In genomic region chr9:115287774-115288434, GRCm38 (mm10) we compare ENCODE assay signal across 18 mouse cellular contexts. TPM values are rescaled to one million over a fixed set of nuclear protein-coding genes. Genes with fewer than 3 reads are reported as not detected.
DNase-seq lines count a peak whose midpoint lies in the region; ATAC-seq and TF ChIP-seq lines count a peak whose summit lies in the region.
"Had no signal": no experiment of that assay in that cellular context is flagged by ENCODE, and none has a peak within 500 bp of the region (broad histone marks: within the 10 kb centered on the region; RNA-seq: fewer than 3 reads in every experiment).

No protein-coding gene starts in this region.

- DNase-seq in lung, embryonic 14.5 days, result no peak
- no peak for DNase-seq in lung, postnatal 10 days
- peak; percentile 81 for DNase-seq in kidney, adult 2 months
- peak; percentile 43 to 74 for DNase-seq in kidney, postnatal 36 days
- DNase-seq in yolk sac, embryonic 10.5 days (ENCODE audit: low spot score), result peak; percentile 32
- no peak for DNase-seq in cerebellum, postnatal 14 days
- DNase-seq in testis, postnatal 14 days (ENCODE audit: low spot score), result no peak
- DNase-seq: cerebellum, adult 8-10 months; forebrain, postnatal 0 days; heart, adult 2 months; right cerebral cortex, postnatal 25 days had no signal

- 71% methylated on average over 6 of the region's 6 CpGs for WGBS in lung, embryonic 14.5 days
- 51% methylated on average over 6 of the region's 6 CpGs for WGBS in kidney, adult 2 months

- no peaks in the 10 kb centered on the region for H3K36me3 ChIP-seq in lung, embryonic 14.5 days (ENCODE audit: insufficient read depth)
- H3K36me3 ChIP-seq in kidney, adult 2 months (ENCODE audit: control insufficient read depth, insufficient read depth, low read length), result no peaks in the 10 kb centered on the region
- H3K36me3 ChIP-seq: embryonic facial prominence, embryonic 12.5 days; hindbrain, embryonic 13.5 days; neural tube, embryonic 13.5 days had no signal

- ATAC-seq in lung, embryonic 14.5 days (ENCODE audit: insufficient read depth), result 0 out of 2 replicates have a peak, but pooled peaks have one; percentile 41
- ATAC-seq: forebrain, postnatal 0 days; Patski had no signal

- H3K27ac ChIP-seq in lung, embryonic 14.5 days (ENCODE audit: low read depth), result no peak overlapping the region
- 0 out of 2 replicates have a peak overlapping the region, but pooled peaks have one; percentile 4 for H3K27ac ChIP-seq in kidney, adult 2 months (ENCODE audit: insufficient read depth, low read depth, low read length)
- H3K27ac ChIP-seq: embryonic facial prominence, embryonic 12.5 days; heart, adult 2 months; hindbrain, embryonic 13.5 days; kidney, postnatal 0 days; macrophage; neural tube, embryonic 13.5 days had no signal

- no peaks in the 10 kb centered on the region for H3K27me3 ChIP-seq in lung, embryonic 14.5 days (ENCODE audit: insufficient read depth, low read length)
- H3K27me3 ChIP-seq in kidney, adult 2 months (replicated peaks; ENCODE audit: control insufficient read depth, insufficient read depth, low read length), result no peaks in the 10 kb centered on the region
- H3K27me3 ChIP-seq: embryonic facial prominence, embryonic 12.5 days; hindbrain, embryonic 13.5 days; neural tube, embryonic 13.5 days; Patski had no signal

- no peak for TF ChIP-seq POLR2A in kidney, adult 2 months (IDR thresholded peaks at IDR 0.05; ENCODE audit: low read depth, low read length)

- H3K4me3 ChIP-seq in lung, embryonic 14.5 days (ENCODE audit: low read depth, low read length), result no peak overlapping the region
- no peak overlapping the region for H3K4me3 ChIP-seq in kidney, adult 2 months (ENCODE audit: insufficient read depth, low read depth, low read length)
- H3K4me3 ChIP-seq: embryonic facial prominence, embryonic 12.5 days; heart, adult 2 months; hindbrain, embryonic 13.5 days; neural tube, embryonic 13.5 days had no signal

- H3K4me2 ChIP-seq in lung, embryonic 14.5 days, result no peak overlapping the region
- H3K4me2 ChIP-seq: embryonic facial prominence, embryonic 12.5 days; hindbrain, embryonic 13.5 days; midbrain, embryonic 11.5 days; neural tube, embryonic 13.5 days had no signal

- no peak overlapping the region for H3K9ac ChIP-seq in lung, embryonic 14.5 days
- H3K9ac ChIP-seq: embryonic facial prominence, embryonic 12.5 days; forebrain, postnatal 0 days; hindbrain, embryonic 13.5 days; neural tube, embryonic 13.5 days had no signal

- TF ChIP-seq CTCF in lung, embryonic 14.5 days (IDR thresholded peaks at IDR 0.05; ENCODE audit: low read depth), result no peak
- TF ChIP-seq CTCF in kidney, adult 2 months (conservative IDR thresholded peaks at IDR 0.05; ENCODE audit: insufficient read depth, insufficient read length, low read depth, low read length), result no peak

- no peaks in the 10 kb centered on the region for H3K9me3 ChIP-seq in lung, embryonic 14.5 days (ENCODE audit: low read depth, low read length)
- H3K9me3 ChIP-seq: embryonic facial prominence, embryonic 12.5 days; hindbrain, embryonic 13.5 days; neural tube, embryonic 13.5 days had no signal

- no peaks in the 10 kb centered on the region for H3K4me1 ChIP-seq in lung, embryonic 14.5 days (ENCODE audit: insufficient read depth)
- H3K4me1 ChIP-seq in kidney, adult 2 months (ENCODE audit: control insufficient read depth, insufficient read depth, low read length), result peaks cover 30% of the 10 kb centered on the region
- H3K4me1 ChIP-seq: embryonic facial prominence, embryonic 12.5 days had no signal

RNA-seq across cellular contexts. Expression of gene Stt3b, which starts 22.3 kb away (rescaled TPM):
- polyA plus RNA-seq in lung, embryonic 14.5 days (2014; fragmentation: Nextera tagmentation; extraction: Ambion mirVana), result 126 and 128 TPM in 2 replicates
- polyA plus RNA-seq in kidney, adult 2 months (2012; rRNA removed), result 45.9 and 48.9 TPM in 2 replicates

Comparison
In these comparisons a context has a peak if more than half of its experiments do, and no peak if none do; other contexts are left out.
1. DNase-seq: peak in kidney, adult 2 months (single experiment), kidney, postnatal 36 days (2 of 2) and yolk sac, embryonic 10.5 days (single experiment); none in lung, embryonic 14.5 days (single experiment), lung, postnatal 10 days (single experiment), cerebellum, postnatal 14 days (0 of 2) and testis, postnatal 14 days (single experiment).